Mouse (Mus musculus): ENCODE data around the gene Jup.

GRCm38 (mm10) chr11:100411736-100412135, 14.2 kb upstream of the Jup start:
- no peak for TF ChIP-seq CTCF (IDR thresholded peaks at IDR 0.05; ENCODE audit: low read depth)
- TF ChIP-seq EP300 (IDR thresholded peaks at IDR 0.05; ENCODE audit: low read depth), result no peak
